Mouse (Mus musculus) midbrain, embryonic 15.5 days (tissue): Measurements from ENCODE around the gene Helz. TPM values are rescaled to one million over a fixed set of nuclear protein-coding genes. Genes with fewer than 3 reads are reported as not detected.

Experiments used
- microRNA-seq: library from miRNA; unstranded; fragments of <30 nt; microRNA quantifications from one replicate; pipeline ENCODE4, GENCODE M21; 2016
- polyA plus RNA-seq: library from polyadenylated mRNA; unstranded; fragments of >200 nt; fragmentation: Nextera tagmentation; extraction: Ambion mirVana; gene quantifications from 2 replicates; pipeline ENCODE4 v1.2.1, GENCODE M21; 2015

The Helz gene
- polyA plus RNA-seq, 1 experiment from 2014 or later = 17.3 TPM

Small RNA genes within 50 kb of the gene (microRNA-seq; reads per million reads assigned to microRNA genes)
- not detected for gene Mir6932

Other genes starting within 250 kb of the Helz start
- 43.0 and 43.7 TPM in 2 replicates for gene Pitpnc1, start 77.2 kb upstream of the Helz start, polyA plus RNA-seq
- gene Psmd12, start 68.4 kb upstream of the Helz start, polyA plus RNA-seq = 140 and 148 TPM in 2 replicates
- gene Cacng1, start 168.6 kb downstream of the Helz start, polyA plus RNA-seq = 0.22 and 0.23 TPM in 2 replicates
- gene Cacng4, start 246.6 kb downstream of the Helz start, polyA plus RNA-seq = 61.5 and 68.6 TPM in 2 replicates